Mouse (Mus musculus) CD4-positive, CD25-positive, alpha-beta regulatory T cell, adult 4 months (primary cell): ENCODE results near the gene Gmeb2. TPM values are rescaled to one million over a fixed set of nuclear protein-coding genes. Genes with fewer than 3 reads are reported as not detected.

Experiments
- ATAC-seq: one replicate; pipeline ENCODE4 v1.8.0; 2017
- polyA plus RNA-seq, 2 experiments: library from polyadenylated mRNA; unstranded; fragments of 100-300 nt; shearing (Covaris generic); gene quantifications; one replicate each; pipeline ENCODE4 v1.2.1; 2017

Gene Gmeb2
- polyA plus RNA-seq, 2 experiments from 2014 or later: 9.5 to 9.7 TPM

GRCm38 (mm10) chr2:181274639-181275038 lies 13.2 kb downstream of the Gmeb2 start:
- ATAC-seq: no peak

DNA sequence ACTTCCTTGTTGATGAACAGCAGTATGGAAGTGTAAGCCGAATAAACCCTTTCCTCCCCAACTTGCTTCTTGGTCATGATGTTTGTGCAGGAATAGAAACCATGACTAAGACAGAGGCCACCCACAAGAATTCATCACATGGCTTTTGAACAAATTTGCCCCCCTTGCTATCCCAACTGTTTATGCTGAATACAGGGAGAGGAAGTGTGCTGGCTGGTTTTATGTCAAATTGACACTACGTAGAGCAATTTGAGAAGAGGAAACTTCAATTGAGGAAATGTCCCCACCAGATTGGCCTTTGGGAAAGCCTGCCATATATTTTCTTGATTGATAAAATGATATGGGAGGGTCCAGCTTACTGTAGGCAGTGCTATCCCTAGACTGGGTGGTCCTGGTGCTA lies 14.0 kb downstream of the Gmeb2 start:
- no peak for ATAC-seq

DNA sequence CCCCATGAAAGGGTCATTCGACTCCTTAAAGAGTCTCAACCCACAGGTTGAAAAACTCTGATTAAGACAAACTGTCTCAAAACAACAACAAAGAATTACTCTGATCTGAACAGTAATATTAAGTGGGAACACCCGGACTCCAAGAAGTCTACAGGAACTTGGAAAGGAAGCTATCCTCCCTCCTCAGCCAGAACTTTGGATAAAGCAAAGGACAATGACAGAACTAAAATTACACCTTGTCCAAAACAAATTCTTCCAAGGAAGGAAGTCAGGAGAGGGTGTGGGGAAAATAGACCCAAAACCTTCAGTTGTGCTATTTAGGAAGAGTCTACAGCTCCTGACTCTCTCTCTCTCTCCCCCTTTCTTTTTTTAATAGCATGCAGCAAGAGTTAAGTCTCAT lies 15.7 kb downstream of the Gmeb2 start:
- no peak for ATAC-seq

DNA sequence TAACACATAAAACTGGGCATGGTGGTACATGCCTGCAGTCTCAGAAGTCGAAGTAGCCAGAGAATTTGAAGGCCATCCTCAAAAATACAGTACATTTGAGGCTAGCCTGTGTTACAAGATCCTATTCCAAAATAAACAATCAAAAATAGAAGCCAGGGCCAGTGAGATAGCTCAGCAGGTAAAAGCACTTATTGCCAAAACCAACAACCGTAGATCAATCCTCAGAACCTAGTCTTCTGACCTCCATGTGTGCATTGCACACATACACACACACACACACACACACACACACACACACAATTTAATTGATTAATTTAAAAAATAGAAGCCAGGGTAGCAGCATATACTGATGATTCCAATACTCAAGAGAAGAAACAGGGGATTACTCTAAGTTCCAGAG lies 21.0 kb downstream of the Gmeb2 start:
- no peak for ATAC-seq

GRCm38 (mm10) chr2:181253248-181253647 lies 34.6 kb downstream of the Gmeb2 start:
- ATAC-seq: no peak

DNA sequence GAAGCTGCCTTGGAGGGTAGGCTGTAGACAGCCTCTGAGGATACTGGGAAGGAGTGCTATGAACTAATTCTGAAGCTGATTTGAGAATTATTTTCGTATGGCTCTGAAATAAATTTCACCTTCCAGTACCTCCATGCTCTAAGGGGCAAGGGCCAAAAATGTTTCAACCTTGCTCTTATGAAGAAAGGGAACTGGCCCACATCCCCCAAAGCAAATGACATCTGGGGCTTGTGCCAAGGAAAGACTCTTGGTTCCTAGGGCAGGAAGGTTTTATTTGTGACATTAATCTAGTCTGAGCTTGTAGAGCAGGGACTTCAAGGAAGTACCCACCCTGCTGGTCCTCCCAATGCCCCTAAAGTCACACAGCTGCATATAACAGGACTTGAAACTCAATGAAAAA lies 36.0 kb downstream of the Gmeb2 start:
- ATAC-seq: no peak

GRCm38 (mm10) chr2:181249217-181249616 lies 38.6 kb downstream of the Gmeb2 start:
- no peak for ATAC-seq

GRCm38 (mm10) chr2:181245031-181245430 lies 42.8 kb downstream of the Gmeb2 start:
- no peak for ATAC-seq

DNA sequence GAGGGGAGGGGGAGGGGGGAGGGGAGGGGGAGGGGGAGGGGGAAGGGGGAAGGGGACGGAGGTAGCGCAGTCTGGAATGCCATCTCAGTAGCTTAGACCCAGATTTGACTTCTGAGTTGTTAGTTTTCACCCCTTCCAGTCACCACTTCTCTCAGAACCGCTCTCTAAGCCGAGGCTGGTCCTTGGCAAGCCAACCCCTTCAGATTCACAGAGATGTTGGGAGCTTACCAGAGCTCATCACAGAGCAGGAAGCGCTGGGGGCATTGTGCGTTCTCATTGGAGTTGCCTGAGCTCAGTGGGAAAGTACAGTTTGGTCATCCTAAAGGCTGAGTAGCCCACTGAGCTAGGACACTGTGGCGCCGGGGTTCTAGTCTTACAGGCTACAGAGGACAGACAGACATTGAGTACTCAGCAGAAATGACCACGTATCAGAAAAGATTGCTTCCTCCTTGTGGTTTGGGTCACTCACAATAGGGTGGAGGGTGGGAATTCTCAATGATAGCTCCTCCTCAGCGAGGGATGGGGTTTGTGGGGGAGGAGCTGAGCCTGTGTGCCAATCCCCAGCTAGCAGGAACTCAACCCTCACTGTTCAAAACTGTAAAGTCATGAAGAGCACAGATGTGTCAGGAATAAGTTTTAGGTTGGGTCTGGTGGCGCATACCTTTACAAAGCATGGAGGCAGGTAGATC lies 44.0 kb downstream of the Gmeb2 start:
- ATAC-seq: no peak

- ATAC-seq: no peak
These were observed 45.5 kb downstream of the Gmeb2 start for GRCm38 (mm10) chr2:181242314-181242665.

GRCm38 (mm10) chr2:181241602-181242313 lies 46.1 kb downstream of the Gmeb2 start, which contains the start of gene Helz2:
TSS of gene Helz2 (minus strand) at chr2:181242027.
- peak; percentile 95 for ATAC-seq

GRCm38 (mm10) chr2:181240806-181241440 lies 46.9 kb downstream of the Gmeb2 start:
- no peak for ATAC-seq

DNA sequence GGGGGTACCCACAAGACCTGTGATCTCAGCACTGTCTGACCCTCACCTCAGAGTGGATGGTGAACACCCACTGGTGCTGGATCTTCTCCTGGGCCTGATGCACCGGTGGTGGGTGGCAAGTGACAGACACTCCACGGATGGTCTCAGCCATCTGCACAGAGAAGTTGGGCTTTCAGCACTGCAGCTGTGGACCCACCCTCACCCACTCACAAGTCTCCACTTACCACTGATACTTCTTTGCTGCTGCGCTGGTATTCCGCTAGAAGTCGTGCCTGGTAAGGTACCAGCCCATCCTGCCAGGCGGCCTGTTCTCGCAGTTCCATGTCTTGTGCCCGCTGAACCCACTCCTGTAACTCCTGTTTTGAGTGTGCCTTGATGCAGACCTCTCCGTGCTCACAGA lies 48.6 kb downstream of the Gmeb2 start:
- no peak for ATAC-seq

- no peak for ATAC-seq
These were observed 49.0 kb downstream of the Gmeb2 start for GRCm38 (mm10) chr2:181238861-181239260.

DNA sequence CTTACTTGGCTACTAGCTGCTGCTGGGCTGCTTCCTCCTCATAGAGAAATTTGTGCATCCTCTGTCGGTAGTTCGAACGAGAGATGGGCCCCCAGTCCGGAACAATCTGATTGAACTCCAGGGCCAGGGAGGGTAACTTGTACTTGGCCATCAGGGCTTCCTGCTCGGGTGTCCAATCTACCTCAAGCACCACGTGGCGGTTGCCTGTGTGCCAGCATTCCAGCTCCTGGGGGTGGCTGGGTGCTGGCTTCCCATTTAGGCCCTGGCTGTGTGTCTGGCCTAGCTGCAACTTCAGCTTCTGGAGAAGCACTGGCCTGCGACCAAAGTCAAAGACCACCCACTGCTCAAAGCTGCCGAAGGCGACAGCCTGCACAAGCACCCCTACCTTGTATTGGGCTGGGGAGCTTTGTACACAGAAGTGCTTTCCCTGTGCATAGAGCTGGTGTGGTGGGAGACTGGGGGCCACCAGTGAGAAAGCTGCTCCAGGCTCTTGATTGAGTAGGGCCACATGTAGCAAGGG lies 49.7 kb downstream of the Gmeb2 start:
- no peak for ATAC-seq

GRCm38 (mm10) chr2:181237251-181238014 lies 50.4 kb downstream of the Gmeb2 start:
- ATAC-seq: no peak

DNA sequence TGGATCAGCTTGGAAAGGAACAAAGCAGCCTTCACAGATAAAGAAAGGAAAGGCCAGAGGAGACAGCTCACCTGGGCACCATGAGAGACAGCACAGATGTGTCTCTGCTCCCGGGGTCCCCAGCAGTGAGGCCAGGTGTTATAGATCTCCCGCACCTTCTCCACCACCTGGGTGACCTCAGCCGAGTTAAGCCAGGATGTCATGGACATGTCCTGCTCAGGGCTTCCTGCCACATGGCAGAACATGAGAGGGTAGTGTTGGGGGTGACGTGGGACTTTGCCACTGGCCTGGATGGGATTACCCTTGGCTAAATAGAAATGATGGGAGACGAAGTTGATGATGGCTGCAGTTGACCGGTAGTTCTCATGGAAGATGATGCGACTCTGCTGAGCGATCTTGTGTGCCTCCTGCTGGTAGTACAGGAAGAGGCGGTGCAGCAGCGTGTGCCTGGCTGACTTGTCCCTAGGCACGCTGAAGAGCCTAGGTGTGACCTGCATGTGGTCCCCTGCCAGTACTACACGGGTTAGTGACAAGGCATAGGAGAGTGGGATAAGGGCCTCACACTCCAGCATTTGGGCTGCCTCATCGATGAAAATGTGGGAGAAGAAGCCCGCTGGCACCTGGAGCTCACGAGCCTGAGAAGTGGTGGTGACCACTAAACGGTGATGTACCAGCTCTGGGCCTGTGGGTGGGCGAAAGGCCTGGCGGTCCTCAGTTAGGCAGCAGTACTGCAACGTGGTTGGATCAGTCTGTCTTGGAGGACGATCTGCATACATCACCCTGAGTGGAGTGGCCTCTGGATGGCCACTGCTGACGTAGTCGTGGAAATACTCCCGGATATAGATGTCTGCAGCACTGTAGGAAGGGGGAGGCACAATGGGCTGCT lies 51.9 kb downstream of the Gmeb2 start:
- ATAC-seq: no peak

- no peak for ATAC-seq
These were observed 53.2 kb downstream of the Gmeb2 start for GRCm38 (mm10) chr2:181234680-181235079.

DNA sequence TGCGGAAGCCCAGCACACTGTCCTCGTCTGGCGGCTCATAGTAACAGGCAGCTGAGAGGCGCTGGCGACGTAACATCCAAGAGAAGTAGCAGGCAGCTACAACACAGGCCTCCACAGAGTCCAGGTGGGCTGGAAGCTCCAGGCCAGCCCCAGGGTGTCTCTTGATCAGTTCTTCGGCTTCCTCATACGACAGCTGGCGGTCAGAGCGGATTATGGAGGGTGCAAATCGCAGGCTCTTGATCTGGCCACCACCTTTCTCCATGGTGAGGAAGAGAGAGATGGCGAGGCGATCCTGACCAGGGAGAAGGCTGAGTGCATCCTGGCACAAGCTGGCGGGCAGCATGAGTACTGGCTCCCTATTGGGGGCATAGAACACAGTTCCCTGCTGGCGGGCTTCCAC lies 54.4 kb downstream of the Gmeb2 start:
- no peak for ATAC-seq

DNA sequence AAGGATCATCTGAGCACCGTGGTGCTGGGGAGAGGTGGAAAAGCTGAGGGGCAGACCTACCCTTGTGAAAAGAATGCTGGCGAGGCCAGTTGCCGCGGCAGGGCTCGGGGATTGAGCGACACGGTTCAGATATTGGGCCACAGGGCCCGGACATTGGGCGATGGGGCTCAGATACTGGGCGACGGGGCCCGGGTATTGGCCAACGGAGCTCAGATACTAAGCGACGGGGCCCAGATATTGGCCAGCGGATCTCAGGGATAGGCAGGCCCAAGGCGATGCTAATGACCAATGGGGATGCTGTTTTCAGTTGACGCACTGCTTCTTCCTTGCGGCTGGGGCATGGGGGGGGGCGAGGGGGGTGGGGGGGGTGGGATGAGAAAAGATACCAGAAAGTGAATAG lies 56.7 kb downstream of the Gmeb2 start:
- no peak for ATAC-seq

- ATAC-seq: no peak
These were observed 59.5 kb downstream of the Gmeb2 start for GRCm38 (mm10) chr2:181228335-181228734.

- no peak for ATAC-seq
These were observed 60.7 kb downstream of the Gmeb2 start for GRCm38 (mm10) chr2:181227122-181227521.
